Mouse (Mus musculus) lung, embryonic 15.5 days (tissue): ENCODE measurements around the gene Tmtc2. TPM values are rescaled to one million over a fixed set of nuclear protein-coding genes. Genes with fewer than 3 reads are reported as not detected.

Experiments used
- ATAC-seq: fragments of 200-750 bp; cut with Nextera tagmentation; 2 replicates; pipeline ENCODE4 v1.8.0; 2017; ENCODE audit warnings: moderate number of reproducible peaks, borderline replicate concordance; ENCODE audit not compliant: low FRiP score, low TSS enrichment; ENCODE audit errors: extremely low read depth
- H3K27ac ChIP-seq: fragments of 300-500 bp; sonication (generic); 2 replicates; pipeline ENCODE4 v1.5.1; 2015; ENCODE audit warnings: moderate library complexity, mild to moderate bottlenecking, inconsistent platforms
- H3K27me3 ChIP-seq: fragments of 300-500 bp; sonication (generic); 2 replicates; pipeline ENCODE4 v1.6.1; 2015; ENCODE audit warnings: inconsistent platforms
- H3K36me3 ChIP-seq: fragments of 300-500 bp; sonication (generic); 2 replicates; pipeline ENCODE4 v1.6.1; 2015; ENCODE audit warnings: inconsistent platforms
- H3K4me1 ChIP-seq: fragments of 300-500 bp; sonication (generic); 2 replicates; pipeline ENCODE4 v1.6.1; 2015; ENCODE audit warnings: inconsistent platforms
- H3K4me2 ChIP-seq: fragments of 300-500 bp; sonication (generic); 2 replicates; pipeline ENCODE4 v1.6.1; 2015; ENCODE audit warnings: inconsistent platforms, mild to moderate bottlenecking, moderate library complexity
- H3K4me3 ChIP-seq: fragments of 300-500 bp; sonication (generic); 2 replicates; pipeline ENCODE4 v1.5.1; 2015; ENCODE audit warnings: mild to moderate bottlenecking, inconsistent platforms
- H3K9ac ChIP-seq: fragments of 300-500 bp; sonication (generic); 2 replicates; pipeline ENCODE4 v1.6.1; 2015; ENCODE audit warnings: inconsistent platforms
- H3K9me3 ChIP-seq: fragments of 300-500 bp; sonication (generic); 2 replicates; pipeline ENCODE4 v1.6.1; 2016; ENCODE audit warnings: inconsistent platforms
- WGBS: fragments of 180-500 bp; shearing (Covaris S2); methylation state at CpG from one replicate; pipeline ENCODE4 v1.1.7; 2015; 5-methylcytosine and 5-hydroxymethylcytosine counted together
- polyA plus RNA-seq: library from polyadenylated mRNA; unstranded; fragments of >200 nt; fragmentation: Nextera tagmentation; extraction: Ambion mirVana; gene quantifications from 2 replicates; pipeline ENCODE4 v1.2.1, GENCODE M21; 2015

Gene Tmtc2
- 8.4 and 9.7 TPM in 2 replicates for polyA plus RNA-seq

DNA sequence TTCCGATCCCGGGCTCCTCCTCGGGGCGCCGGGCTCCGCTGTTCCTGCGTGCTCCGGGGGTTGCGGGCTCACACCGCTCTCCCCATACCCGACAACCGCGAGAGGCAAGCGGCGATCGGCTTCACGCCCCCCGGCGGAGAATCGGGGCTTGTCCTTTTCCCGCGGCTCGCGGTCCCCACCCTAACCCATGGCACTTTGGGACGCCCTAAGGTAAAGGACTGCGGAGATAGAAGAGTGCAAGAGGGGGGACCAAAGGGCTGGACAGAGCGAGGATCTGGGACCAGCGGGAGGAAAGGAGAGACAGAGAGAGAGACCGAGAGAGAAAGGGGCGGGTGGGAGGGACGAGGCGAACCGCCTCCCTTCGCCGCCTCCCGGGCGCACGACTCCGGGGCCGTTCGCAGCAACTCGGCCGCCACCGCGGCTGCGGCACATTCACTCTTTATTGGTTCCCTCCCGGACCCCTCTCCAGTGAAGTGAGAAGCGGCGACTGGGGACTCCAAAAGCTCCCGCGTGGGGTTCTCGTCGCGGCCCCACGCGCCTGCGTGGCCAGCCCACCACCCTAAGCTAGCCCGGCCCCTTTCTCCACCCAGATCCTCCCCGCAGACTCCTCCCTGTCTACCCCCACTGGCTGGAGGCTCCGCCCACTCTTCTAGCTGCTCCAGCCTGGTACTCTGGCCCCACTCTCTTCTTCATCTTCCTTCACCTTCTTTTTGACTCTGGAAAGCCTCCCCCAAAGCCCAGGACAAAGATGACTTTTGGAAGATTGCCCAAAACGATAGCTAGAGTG lies at the start of gene Tmtc2:
Gene Tmtc2, minus strand, starts transcription at position 544 of the 787 bp plus-strand sequence.
- peak within 1 kb of the TSS; percentile 64 for H3K4me3 ChIP-seq
- WGBS = under 1% methylated on average over 40 of the region's 61 CpGs
- peak within 1 kb of the TSS; percentile 65 for H3K9ac ChIP-seq
- peak; percentile 96 for ATAC-seq
- H3K4me1 ChIP-seq = peaks cover 8% of the 10 kb centered on the region
- no peaks in the 10 kb centered on the region for H3K36me3 ChIP-seq
- H3K27ac ChIP-seq = peak within 1 kb of the TSS; percentile 80
- peak within 1 kb of the TSS; percentile 92 for H3K4me2 ChIP-seq
- H3K27me3 ChIP-seq = no peaks in the 10 kb centered on the region
- no peaks in the 10 kb centered on the region for H3K9me3 ChIP-seq

DNA sequence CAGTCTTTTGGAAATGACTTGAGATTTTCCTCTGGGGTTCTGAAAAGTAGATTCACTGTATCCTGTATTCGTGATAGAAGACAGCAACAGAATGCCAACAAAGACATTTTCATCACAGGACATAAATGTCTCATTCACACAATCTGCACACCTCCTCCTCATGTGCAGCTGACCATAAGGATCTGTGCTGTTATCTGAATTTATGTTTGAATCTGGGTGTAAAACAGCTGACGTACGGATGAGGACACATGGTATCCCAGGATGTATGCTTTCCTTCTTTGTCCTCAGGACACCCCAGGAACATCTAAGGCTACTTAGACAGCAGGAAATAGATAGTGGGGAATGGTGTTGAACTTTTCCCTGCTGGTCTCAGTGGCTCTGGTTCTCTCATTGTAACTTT lies 37.9 kb upstream of the Tmtc2 start:
- H3K9me3 ChIP-seq = no peaks in the 10 kb centered on the region
- no peak overlapping the region for H3K4me2 ChIP-seq
- no peak for ATAC-seq
- WGBS = 67% methylated on average over 3 of the region's 3 CpGs
- H3K4me3 ChIP-seq = no peak overlapping the region
- H3K27ac ChIP-seq = no peak overlapping the region
- no peaks in the 10 kb centered on the region for H3K27me3 ChIP-seq
- H3K9ac ChIP-seq = no peak overlapping the region
- no peaks in the 10 kb centered on the region for H3K36me3 ChIP-seq
- H3K4me1 ChIP-seq = no peaks in the 10 kb centered on the region

DNA sequence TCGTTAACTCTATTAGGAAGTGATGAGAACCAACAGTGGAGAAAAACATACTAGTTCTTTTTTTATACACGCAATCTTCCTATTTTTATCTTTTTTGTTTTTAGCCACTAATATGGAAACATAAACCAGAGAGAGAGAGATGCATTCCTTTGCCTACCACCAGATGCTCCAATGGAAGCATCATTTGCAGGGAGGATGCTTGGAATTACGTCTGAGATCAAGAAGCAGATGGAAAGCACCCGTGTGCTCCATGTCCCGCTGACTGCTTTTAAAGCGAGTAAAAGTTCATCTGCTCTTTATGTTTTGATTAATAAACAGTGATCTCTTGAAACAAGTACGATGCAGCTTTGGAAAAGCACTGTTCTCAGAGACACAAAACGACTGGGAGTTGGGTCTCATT lies 24.6 kb upstream of the Tmtc2 start:
- WGBS = 62% methylated on average over 8 of the region's 8 CpGs
- no peak overlapping the region for H3K4me3 ChIP-seq
- H3K9ac ChIP-seq = no peak overlapping the region
- no peaks in the 10 kb centered on the region for H3K9me3 ChIP-seq
- no peak overlapping the region for H3K27ac ChIP-seq
- H3K4me2 ChIP-seq = no peak overlapping the region
- H3K27me3 ChIP-seq = no peaks in the 10 kb centered on the region
- peaks cover 16% of the 10 kb centered on the region for H3K4me1 ChIP-seq
- no peak for ATAC-seq
- no peaks in the 10 kb centered on the region for H3K36me3 ChIP-seq

DNA sequence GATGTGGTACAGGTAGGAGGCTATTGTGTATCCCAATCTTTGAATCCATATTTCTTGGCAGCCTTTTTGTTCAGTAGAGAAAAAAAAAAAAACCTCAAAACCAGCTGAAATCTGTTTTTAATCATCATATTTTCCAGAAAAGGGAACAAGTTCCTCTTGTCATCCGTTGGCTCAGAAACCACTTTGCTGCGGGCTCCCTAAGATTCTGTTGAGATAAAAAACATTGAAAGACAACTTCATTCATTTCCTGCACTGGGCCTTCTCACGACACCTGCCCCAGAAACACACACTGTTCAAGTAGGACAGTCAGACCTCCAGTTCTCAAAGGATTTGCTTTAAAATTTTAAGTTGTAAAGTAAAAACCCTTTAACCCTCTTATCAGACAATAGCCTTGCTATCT lies 23.0 kb upstream of the Tmtc2 start:
- Histone ChIP-seq H3K36me3 (no peaks in the 10 kb centered on the region), H3K4me3 (no peak overlapping the region), H3K27ac (no peak overlapping the region), H3K27me3 (no peaks in the 10 kb centered on the region), H3K9ac (no peak overlapping the region), H3K9me3 (no peaks in the 10 kb centered on the region), H3K4me2 (no peak overlapping the region), H3K4me1 (peaks cover 16% of the 10 kb centered on the region)
- 50% methylated on average over 3 of the region's 3 CpGs for WGBS
- no peak for ATAC-seq

DNA sequence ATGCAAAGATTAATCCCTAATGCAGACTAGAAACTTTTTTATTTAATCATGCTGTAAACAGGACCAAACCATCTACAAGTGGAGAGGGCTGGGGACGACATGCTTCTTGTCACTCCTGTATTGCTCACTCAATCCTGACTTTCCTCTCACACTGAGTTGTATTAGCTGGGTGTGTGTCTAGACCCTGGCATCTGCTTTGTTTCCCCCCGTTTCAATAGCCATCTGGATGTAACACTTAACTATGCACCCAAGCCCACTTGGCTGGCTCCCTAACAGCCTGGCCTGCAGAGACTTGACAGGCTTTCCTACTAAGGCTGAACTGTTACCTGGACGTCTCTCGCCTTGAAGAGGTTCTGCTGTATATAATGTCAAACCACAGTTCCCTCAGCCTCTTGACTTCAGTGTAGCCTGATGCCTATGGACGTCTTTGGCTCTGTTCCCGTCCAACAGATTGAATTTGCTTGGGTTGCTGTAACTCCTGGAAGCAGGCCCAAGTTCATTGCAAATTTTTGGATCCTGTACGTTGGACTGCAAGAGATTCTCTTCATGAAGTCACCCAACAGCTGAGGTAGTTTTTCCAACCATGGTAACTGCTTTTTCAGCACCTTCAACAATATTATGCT lies 21.3 kb upstream of the Tmtc2 start:
- Histone ChIP-seq H3K9me3 (no peaks in the 10 kb centered on the region), H3K36me3 (no peaks in the 10 kb centered on the region), H3K4me1 (peaks cover 16% of the 10 kb centered on the region), H3K9ac (no peak overlapping the region), H3K4me2 (no peak overlapping the region), H3K27me3 (no peaks in the 10 kb centered on the region), H3K27ac (peak overlapping the region; percentile 33; the same call in 1 of the 2 replicates), H3K4me3 (no peak overlapping the region)
- ATAC-seq = peak; percentile 62; the same call in 1 of the 2 replicates
- WGBS = 43% methylated on average over 7 of the region's 7 CpGs

DNA sequence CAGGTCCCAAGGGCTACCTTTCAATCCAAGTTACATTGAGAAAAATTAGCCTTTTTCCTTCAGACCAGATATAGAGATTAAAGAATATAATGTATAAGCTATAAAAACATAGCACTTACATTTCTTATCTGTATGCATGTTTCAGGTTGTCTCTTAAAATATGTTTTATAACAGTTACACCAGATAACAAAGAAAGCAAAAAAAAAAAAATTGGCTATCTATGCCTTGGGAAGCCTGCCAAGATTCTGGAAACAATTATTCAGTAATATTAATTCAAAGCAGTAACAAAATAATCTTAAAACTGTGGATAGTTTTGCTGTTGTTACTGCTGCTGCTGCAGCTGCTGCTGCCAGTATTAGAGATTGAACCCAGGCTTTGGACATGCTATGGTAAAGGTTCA lies 13.9 kb upstream of the Tmtc2 start:
- no peaks in the 10 kb centered on the region for H3K27me3 ChIP-seq
- no peak overlapping the region for H3K4me3 ChIP-seq
- no peak overlapping the region for H3K9ac ChIP-seq
- H3K9me3 ChIP-seq = no peaks in the 10 kb centered on the region
- H3K36me3 ChIP-seq = no peaks in the 10 kb centered on the region
- H3K4me1 ChIP-seq = no peaks in the 10 kb centered on the region
- H3K4me2 ChIP-seq = no peak overlapping the region
- no peak overlapping the region for H3K27ac ChIP-seq
- no peak for ATAC-seq

DNA sequence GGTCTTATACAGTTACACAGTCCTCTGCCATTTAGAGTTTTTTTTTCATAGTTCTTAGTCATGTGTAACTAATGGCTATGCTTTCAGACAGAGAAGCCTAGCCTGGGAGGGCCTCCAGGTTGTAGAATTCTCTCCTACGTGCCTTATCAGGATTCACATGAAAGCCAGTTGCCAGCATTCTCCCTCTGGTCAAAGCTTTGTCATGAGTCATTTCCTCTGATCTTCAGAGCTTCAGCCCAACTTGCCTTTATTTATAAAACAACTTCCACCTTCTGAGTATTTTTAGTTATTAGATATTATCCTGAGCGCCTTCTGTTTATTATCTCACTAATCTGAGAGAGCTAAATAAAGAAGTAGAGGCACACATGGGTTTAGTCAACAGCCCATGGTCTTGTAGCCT lies 5.1 kb upstream of the Tmtc2 start:
- no peak for ATAC-seq
- Histone ChIP-seq H3K36me3 (no peaks in the 10 kb centered on the region), H3K4me1 (no peaks in the 10 kb centered on the region; the same call in 1 of the 2 replicates), H3K4me3 (no peak overlapping the region), H3K4me2 (no peak overlapping the region), H3K9ac (no peak overlapping the region), H3K27ac (no peak overlapping the region), H3K27me3 (no peaks in the 10 kb centered on the region), H3K9me3 (no peaks in the 10 kb centered on the region)
- 42% methylated on average over 2 of the region's 2 CpGs for WGBS

DNA sequence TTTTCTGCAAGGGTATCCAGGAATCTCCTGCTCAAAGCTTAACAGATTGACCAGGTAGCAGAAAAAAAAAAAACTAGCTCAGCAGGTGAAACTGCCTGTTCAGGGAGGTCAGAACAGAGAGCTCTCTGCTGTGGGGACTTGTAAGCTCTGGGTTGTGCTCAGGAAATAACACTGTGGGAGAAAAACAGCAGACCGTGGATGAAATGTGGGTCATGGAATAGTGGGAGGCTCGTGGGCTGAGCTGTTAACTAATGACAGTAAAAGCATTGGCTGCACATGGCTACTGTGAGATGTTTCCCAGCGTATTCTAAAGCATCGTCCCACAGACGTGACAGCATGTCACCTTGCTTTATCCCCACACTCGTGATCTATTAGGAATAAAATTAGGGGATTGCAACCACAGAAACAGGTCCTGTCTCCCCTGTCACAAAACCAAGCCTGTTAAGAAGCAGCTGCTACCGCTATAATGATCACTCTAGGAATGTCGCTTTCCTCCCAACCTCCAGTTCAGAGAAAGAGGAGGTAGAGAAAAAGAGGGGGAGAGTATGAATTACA lies 4.1 kb upstream of the Tmtc2 start:
- H3K4me3 ChIP-seq = no peak overlapping the region
- H3K9ac ChIP-seq = no peak overlapping the region
- no peaks in the 10 kb centered on the region for H3K36me3 ChIP-seq
- 48% methylated on average over 8 of the region's 8 CpGs for WGBS
- no peaks in the 10 kb centered on the region for H3K27me3 ChIP-seq
- no peaks in the 10 kb centered on the region; the same call in 1 of the 2 replicates for H3K4me1 ChIP-seq
- no peak overlapping the region for H3K27ac ChIP-seq
- no peaks in the 10 kb centered on the region for H3K9me3 ChIP-seq
- no peak overlapping the region for H3K4me2 ChIP-seq
- no peak for ATAC-seq

DNA sequence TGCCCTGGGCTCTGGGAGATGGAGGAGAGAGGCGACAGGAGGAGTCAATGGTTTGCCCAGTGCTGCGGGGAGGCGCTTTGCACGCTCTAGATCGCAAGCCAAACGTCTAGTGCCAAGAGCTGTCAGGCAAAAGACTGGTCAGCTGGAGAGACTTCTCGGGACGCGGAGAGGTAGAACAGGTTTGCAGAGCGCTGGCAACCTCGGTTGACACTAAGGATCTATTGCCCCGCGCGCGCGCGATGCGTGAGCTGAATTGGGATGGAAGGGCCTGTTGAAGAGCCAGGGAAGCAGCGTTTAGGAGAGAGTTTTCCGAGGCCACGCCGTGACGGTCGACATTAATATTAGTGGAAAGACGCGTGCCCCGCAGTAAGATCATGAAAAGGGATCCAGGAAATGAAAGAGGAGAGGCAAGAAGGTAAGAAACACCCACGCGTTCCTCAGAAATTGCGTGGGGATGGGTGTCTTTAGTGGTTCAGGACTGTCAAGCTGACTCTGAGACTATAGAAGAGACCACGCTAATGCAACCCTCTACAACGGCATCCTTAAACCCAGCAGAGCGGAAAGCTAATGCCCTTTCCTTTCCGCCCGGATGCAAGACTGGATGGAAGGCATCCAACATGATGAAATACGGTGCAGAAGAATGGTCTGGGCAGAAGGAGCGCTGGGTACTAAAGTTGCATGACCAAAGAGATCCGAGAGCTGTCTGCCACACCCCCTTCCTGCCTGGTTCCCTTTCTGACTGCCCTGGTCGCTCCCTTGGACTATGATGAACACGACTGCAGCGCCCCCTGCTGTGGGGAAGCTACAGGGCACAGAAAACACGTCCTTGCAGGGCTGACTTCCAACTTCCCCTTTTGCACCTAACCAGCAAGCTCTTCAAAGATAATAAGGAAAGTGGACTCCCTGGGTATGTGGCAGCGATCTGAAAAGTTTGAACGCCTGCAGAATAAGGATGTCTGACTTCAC lies 727 bp upstream of the Tmtc2 start:
- under 1% methylated on average over 44 of the region's 44 CpGs for WGBS
- H3K36me3 ChIP-seq = no peaks in the 10 kb centered on the region
- peak; percentile 82 for ATAC-seq

DNA sequence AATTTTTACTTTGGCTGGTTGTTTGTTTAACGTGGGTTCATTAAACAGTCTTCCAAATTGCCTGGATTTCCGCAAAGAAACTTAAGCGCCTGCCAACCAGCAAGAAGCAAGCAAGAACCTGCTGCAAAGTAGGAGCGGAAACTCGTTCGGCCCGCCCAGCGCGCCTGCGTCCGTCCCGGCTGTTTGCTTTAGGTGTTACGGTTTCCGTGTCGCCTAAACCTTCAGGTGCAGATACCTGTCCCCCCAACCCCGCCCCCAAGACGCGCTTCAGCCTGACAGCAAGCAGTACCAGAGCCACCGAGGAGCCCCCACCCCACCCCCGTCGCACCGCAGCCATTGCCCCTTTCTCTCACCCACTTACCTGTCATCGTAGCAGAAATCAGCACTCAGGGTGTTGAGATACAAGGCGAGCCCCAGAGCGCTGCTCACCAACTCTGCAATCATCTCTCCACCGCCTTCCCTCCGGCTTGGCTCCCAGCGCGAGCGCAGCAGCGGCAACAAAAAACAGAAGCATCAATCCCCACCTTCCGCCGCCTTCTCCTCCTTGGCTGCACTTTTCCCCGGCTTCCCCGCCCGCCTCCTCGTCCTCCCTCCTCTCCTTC lies 844 bp downstream of the Tmtc2 start:
- H3K4me2 ChIP-seq = peak overlapping the region; percentile 92
- peak overlapping the region; percentile 65 for H3K9ac ChIP-seq
- H3K9me3 ChIP-seq = no peaks in the 10 kb centered on the region
- 1% methylated on average over 37 of the region's 37 CpGs for WGBS
- H3K36me3 ChIP-seq = no peaks in the 10 kb centered on the region
- peaks cover 8% of the 10 kb centered on the region for H3K4me1 ChIP-seq
- peak; percentile 15; the same call in 1 of the 2 replicates for ATAC-seq
- H3K27ac ChIP-seq = peak overlapping the region; percentile 80
- H3K27me3 ChIP-seq = no peaks in the 10 kb centered on the region
- H3K4me3 ChIP-seq = peak overlapping the region; percentile 64

More for the DNA sequence above, 727 bp upstream of the Tmtc2 start:
- Histone ChIP-seq H3K9me3 (no peaks in the 10 kb centered on the region), H3K4me3 (peak overlapping the region; percentile 64), H3K4me1 (peaks cover 8% of the 10 kb centered on the region), H3K27ac (peak overlapping the region; percentile 80), H3K4me2 (peak overlapping the region; percentile 92), H3K9ac (peak overlapping the region; percentile 65), H3K27me3 (no peaks in the 10 kb centered on the region)

DNA sequence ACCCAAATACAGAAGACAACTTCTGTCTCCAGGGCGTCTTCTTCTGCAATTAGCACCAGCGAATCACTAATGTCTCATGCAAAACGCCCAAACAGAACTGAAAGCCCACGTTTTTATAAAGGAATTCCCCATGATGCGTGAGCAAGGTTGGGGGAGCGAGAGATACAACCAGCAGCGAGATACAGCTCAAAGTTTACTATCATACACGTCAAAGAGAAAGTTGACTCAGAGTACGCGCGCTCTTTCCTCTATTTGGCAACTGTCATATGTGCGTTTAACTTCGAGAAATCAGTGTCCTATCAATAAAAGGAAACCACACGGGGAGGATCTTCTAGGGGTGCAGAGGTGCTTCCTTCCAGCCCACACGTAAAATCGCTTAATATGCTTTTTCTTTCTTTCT lies 1.4 kb downstream of the Tmtc2 start:
- Histone ChIP-seq H3K27me3 (no peaks in the 10 kb centered on the region), H3K9me3 (no peaks in the 10 kb centered on the region), H3K36me3 (no peaks in the 10 kb centered on the region), H3K4me1 (peaks cover 8% of the 10 kb centered on the region; the same call in 1 of the 2 replicates), H3K9ac (peak overlapping the region; percentile 65; the same call in 1 of the 2 replicates), H3K4me3 (peak overlapping the region; percentile 64), H3K4me2 (peak overlapping the region; percentile 92), H3K27ac (no peak overlapping the region)
- WGBS = 2% methylated on average over 16 of the region's 16 CpGs
- no peak for ATAC-seq
